Mouse (Mus musculus) left cerebral cortex, adult 8-10 months (tissue): ENCODE measurements around the gene Nipal3. TPM values are rescaled to one million over a fixed set of nuclear protein-coding genes. Genes with fewer than 3 reads are reported as not detected.

Experiments
- DNase-seq, 2 experiments: peaks; one replicate each; pipeline ENCODE4 v3.0.0; 2022; ENCODE audit warnings: low spot score in 2 of 2
- total RNA-seq, 4 experiments: library from RNA; stranded (reverse); gene quantifications; 2 replicates each; pipeline ENCODE4 v1.2.4; 2022

Gene Nipal3
- total RNA-seq, 4 experiments from 2014 or later, result 96.7 to 124 (median 114) TPM

DNA sequence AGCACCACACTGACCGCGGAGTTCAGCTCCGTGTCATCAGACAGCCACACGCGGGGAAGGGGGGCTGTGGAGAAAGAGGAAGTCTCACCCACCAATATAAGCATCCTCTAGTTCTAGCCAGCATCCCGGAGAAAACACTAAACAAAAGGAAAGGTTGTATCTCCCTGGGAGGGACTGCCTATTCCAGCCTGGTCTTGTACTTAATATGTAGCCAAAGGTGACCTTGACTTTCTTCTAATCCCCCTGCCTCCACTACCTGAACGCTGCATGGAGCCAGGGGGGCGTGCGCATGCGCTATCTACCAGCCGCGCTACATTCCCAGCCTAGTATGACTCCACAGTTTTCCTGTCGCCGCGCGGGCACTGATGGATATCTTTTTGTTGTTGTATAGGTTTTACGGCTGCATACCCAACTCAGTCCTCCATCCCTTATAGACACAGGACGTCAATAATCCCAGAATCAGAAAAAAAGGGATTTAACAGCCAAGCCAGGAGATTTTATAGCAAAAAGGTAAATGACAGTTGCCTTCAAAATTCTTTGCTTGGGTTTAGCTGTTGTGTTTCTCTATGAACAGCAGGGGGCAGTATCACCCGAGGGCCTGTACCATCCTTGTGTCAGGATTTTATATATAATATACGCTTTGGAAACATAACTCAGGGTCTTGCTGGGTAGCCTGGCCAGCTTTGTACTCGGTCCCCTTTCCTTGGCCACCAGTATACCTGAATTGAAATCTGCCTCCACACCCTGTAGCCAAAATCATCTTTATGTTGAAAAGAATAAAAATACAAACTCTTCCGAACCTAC is 12.9 kb upstream of the Nipal3 start:
- peak; percentile 43 to 54 for DNase-seq

DNA sequence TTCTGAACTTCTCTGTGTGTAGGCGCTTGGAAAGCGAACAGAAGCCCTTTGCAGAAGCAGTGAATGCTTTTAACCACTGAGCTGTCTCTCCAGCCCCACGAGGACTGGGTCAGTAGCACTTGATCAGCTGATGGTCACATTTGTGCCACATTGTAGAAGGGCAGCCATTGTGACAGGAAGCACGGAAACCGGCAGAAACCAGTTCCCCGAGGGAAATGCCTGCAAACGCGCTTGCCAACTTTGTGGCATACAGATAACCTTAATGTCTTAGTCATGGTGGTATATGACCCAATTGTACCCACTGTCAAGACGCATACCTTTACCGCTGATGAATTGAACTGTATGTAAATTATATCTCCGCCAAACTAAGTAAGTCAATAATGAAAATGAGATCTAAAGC is 11.0 kb upstream of the Nipal3 start:
- DNase-seq, result no peak

DNA sequence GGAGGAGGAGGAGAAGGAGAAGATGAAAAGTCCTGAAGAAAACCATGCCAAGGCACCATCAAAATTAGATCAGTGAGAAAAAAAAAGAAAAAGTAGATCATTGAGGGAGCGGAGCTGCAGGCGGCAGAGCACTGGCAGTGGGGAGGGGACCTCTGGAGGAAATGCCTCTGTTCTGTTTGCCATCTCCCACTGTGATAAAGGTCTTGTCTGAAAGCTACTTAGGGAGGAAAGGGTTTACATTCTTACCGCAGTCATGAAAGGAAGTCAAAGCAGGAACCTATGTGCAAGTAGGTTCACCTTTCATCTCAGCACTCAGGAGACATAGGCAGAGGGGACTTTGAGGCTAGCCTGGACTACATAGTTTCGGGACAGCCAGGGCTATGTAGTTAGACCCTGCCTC is 6.7 kb upstream of the Nipal3 start:
- no peak for DNase-seq

DNA sequence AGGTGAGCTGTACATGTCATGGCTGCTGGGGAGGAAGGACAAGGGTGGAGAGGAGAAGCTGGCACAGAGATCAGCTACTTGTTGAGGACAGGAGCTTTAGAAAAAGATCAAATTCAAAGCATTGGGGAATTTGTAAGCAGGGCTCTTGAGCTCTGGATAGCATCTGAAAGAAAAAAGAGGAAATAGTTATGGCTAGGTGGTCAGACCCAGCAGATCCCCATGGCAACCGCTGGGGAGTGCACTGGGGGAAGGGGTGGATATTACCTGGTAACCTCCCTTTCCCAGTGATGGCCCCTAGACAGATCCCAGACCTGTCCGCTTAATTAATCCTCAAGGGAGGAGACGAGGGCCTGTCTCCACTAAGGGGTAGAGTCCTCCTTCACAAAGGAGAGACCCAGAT is 5.0 kb upstream of the Nipal3 start:
- DNase-seq, result no peak

DNA sequence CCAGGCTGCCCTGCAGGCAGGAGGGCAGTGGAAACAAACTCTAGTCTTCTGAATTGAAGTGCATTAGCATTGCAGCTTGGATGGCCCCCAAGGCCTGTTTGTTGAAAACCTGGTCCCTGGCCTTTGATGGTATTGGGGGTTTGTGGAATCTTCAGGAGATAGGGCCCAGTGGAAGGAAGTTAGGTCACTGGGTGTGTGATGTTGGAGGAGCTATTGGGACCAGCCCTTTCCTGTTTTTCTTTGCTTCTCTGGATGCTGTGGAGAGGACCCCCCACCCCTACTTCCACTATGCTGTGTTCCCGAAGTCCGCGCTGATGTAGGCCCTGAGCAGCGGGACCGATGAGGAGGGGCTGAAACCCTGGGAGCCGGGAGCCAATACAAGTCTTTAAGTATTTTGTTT is 3.3 kb upstream of the Nipal3 start:
- no peak for DNase-seq

DNA sequence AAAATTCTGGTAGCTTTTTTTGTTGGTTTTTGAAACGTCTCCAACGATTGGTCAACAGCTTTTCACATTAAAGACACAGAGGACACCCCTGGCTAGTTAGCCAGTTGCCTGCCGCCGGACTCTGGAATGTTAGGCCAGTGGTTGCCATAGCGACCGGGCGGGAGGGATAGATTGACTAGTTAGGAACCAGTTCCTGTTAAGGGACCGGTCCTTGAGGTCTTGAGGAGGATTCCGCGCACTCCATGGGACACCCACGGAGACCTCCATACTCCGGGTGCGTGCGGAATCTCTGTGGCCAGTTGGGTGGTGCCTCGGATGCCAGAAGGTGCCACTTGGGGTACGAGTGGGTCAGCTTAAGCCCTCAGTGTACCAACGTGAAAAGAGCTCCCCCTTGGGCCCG is 972 bp upstream of the Nipal3 start:
- DNase-seq, result peak in 1 of 2 experiments; percentile 20

DNA sequence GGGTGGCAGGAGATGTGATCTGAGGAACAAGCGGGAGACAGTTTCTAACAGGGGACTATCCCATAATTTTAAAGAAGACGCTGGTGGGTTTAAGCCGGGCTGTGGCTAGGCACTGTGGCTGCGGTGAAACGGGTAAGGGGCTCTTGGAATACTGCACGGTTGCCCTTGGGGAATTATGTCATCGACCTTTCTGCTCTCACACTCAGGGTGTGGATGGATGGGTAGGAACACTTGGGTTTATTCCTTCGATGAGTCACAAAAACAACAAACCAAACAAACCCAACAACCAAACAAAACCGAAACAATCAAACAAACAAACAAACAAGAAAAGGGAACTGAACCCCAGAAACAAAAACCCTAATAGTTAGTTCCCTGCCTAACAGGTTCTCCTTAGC is 556 bp upstream of the Nipal3 start:
- DNase-seq, result peak in 1 of 2 experiments; percentile 16

DNA sequence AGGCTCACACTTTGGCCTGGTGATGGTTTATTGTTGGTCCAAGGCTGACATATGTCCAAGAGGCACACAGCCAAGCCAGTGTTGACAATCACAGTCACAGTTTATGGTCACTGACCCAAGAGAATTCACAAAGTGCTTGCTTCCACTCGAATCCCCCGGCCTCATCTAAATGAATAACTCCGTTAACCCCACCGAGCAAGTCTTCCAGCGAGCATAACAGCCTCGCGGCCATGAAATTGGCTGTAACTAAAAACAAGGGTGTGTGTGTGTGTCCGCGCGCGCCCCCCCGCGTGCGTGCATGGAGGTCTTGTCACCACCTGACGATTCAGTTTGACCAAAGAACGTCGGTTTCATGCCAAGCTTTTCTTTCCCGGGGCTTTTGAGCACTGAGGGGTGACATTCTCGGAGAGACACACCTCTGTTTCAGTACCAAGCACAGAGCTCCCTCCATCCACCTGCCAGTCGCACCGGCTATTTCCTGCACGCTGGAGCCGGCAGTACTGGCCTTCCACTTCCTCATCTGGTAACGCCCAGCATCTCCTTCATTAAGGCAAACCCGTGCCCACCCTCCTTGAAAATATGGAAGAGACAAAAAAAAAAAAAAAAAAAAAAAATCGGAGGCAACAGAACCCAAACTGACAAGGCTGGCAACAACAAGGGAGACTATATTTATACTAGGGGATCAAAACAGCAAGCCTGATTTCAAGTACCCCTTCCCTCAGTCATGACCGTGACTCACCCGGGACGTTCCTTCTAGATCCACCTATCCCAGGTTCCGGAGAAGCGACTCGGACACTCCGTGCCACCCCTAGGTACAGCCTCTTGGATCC is 932 bp downstream of the Nipal3 start:
- DNase-seq, result peak; percentile 31 to 47

DNA sequence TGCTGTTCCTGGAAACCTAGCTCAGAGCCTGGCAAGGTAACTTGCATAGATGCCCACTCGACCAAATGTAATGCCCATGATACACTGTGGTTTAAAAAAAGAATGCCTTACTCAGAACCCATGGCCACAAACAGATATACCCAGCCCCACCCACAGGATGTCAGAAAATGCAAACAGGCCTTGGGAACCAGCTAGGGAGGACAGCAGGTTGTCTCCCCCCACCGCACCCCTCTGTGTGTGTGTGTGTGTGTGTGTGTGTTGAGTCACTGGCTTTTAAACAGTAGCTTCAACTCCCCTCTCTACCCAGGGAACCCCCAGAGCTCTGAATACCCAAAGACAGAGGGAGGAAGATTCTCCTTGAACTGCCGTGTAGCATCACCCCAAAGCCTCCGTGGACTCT is 1.6 kb downstream of the Nipal3 start:
- no peak for DNase-seq

DNA sequence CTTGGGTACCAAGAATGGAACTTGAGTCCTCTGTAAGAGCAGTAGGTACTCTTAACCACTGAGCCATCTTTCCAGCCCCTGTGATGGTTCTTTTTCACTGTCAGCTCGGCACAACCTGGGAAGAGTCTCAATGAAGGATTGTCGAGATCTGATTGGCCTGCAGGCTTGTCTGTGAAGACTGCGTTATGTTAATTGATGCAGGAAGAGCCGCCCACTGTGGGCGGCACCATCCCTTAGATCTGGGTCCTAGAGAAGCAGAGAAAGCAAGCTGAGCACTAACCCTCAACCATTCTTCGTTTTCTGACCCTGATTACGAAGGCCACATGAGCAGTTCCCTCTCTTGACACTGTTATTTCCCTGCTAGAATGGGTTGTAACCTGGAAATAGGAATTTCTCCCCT is 5.6 kb downstream of the Nipal3 start:
- DNase-seq, result no peak

DNA sequence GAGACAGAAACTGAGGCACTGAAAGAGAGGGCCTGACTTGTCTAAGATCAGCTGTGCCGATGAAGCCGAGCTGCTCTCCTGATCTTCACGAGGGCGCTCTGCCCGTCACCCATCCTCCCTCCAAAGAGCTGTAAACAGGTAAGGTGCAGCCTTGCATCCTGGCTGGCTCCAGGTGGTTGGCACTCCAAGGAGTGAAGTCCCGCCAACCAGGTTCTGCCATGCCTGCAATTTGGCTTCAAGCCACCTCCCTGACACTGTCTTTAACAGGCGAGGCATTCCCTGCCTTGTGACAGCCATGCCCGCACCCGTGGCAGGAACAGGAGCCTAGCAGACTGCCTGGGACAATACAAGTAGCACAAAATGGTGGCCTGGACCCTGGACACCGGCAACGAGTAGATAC is 8.5 kb downstream of the Nipal3 start:
- no peak for DNase-seq

DNA sequence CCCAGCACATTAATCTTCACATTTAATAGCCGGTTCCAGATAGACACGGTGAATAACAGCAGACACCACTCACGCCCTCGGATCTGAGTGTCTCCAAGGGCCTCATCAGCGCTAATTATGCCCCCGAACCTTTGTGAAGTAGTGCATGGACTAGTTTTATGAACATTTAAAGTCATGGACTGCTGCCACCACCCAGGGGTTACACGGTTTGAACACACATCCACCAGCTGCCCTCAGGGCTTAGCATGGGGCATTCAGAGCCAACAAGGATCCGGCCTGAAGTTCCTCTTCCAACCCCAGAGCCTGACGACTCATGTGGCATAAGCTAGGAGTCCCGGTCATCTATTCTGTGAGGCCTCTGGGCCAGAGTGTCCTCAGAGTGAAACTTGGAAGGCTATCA is 9.8 kb downstream of the Nipal3 start:
- DNase-seq, result no peak

DNA sequence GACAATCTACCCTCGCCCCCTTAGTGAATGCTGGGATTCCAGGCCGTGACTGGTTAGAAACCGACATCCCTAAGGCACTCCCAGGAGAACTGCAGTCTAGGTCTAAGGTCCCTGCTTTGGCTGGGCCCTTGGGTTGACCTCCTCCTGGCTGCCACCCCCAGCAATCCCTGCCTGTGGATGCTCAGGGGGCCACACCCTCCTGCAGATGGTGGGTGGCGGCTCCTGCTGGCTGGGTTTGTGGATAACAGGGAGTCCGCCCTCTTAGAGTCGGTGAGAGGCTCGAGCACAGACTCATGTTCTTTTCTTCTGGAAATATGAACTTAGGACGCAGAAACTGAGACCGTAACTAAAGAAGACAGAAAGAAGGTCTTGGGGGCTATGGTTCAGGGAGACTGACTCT is 14.5 kb downstream of the Nipal3 start:
- DNase-seq, result no peak

DNA sequence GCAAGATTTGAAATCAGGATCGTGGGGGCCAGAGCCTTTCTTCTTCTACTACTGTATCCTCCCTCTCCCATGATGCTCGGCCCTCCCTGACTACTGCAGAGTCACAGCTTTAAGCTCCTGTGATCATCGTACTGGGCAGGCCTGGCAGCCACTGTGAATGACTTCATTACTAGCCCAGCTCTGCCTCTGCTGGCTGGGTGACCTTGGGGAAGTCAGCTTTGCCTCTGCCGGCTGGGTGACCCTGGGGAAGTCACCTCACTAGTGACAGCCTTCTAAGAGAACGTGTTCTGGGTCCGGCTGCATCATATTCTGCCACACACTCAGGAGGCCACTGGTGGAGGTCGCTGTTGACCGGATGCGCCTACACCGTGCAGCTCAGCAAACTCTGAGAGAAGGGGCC is 17.0 kb downstream of the Nipal3 start:
- no peak for DNase-seq

DNA sequence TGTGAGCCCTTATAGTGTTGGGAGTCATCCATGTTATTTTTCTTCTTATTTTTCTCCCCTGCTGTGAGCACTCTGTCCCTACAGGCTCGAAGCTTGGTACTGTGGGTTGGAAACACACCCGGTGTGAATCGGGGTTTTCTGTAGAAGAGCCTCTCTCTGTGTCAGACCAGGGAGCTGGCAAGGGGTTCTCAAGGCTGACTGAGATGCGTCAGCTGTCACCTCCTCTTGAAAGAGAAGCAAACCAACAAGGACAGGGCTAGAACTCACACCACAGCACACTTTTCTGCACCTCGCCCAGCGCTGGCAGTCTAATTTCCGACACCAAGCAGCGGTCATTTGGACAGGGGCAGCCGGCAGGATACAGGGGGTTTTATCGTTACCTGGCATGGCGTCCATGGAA is 31.4 kb downstream of the Nipal3 start:
- DNase-seq, result no peak

DNA sequence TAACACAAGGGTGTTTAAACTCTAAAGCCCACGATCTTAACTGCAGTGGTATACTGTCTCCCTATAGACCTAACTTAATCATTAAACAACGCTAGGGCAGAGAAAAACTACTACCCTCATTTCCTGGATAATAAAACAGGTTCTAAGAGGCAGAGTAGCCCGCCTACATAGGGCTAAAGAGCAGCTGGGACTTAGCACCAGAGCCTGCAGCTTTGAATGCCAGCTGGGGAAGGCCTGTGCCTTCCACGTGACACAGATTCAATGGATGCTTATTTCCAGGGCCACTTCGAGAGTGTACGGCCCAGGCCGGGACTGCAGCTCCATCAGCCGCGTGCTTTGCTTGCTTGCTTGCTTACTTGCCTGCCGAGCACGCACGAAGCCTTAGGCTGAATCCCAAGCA is 41.3 kb downstream of the Nipal3 start:
- DNase-seq, result no peak

DNA sequence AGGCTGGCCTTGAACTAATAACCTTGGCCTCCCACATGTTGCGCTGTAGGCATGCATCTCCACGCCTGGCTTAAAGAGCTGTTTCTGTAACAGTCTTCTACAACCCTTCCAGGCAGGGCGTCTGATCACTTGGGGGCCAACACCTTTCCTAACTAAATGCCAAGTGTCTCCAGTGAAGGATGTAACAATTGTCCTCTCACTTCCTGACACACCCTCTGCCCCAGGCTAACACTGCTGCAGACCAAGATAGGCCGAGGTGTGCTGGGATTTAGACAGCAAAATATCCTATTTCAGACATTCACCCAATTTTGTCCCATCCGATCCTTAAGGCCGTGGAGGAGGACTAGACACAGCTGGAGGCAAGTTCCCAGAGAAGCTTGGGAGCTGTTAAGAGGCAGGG is 41.7 kb downstream of the Nipal3 start:
- no peak for DNase-seq

DNA sequence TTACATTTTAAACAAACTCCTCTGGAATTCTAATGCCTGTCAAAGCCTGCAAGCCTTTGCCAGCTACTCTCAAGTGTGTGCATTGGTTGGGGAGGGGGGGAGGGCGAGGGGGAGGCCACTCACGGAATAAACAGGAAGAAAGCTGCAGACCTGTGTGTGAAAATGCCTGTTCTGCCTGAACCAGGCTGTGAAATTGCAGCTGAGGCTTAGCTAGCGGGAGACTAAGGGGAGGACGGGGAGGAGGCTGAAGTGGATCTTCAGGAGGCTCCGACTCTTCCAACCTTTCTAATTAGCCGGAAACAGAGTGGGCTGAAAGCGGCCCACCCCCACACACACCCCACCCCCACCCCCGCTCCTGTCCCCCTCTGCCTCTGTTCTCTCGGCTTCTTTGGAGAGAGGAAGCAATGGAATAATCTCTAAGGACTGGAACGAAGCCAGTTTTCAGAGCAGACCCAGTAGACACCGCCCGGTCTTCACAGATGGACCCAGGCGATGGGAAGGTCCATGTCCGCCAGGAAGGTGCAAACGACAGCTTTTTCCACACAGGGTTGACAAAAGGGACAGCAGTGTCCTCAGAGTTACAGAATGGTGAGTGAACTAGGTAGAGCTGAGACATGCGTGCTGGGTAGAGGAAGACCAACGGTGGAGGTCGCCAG is 43.4 kb downstream of the Nipal3 start:
- DNase-seq, result no peak

DNA sequence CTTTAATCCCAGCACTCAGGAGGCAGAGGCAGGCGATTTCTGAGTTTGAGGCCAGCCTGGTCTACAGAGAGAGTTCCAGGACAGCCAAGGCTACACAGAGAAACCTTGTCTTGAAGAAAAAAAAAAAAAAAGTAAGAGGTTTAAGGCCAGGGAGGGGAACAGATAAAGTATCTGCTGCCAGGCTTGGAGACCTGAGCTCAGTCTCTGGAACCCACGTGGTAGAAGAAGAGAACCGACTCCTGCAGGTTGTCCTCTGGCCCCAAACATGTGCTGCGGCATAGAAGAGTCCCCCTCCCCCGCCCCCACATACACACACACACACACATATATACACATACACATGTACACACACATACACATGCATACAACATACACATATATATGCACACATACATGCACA is 52.4 kb downstream of the Nipal3 start:
- DNase-seq, result no peak

DNA sequence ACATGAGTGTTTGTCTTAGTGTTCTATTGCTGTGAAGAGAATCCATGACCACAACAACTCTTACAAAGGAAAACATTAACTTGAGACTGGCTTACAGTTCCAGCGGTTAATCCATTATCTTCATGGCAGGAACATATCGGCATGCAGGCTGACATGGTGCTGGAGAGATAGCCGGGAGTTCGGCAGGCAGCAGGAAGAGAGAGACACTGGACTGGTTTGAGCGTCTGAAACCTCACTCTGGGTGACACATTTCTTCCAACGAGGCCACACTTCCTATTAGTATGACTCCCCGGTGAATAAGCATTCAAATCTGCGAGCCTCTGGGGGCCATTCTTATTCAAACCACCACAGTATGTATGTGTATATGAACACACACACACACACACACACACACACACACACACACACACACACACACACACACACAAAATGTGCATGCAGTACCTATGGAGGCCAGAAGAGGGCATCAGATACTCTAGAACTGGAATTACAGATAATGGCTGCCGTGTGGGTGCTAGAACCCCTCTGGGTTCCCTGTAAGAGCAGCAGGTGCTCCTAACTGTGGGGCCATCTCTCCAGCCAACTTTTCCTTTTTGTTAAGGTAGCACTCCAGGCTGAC is 54.8 kb downstream of the Nipal3 start:
- DNase-seq, result no peak

DNA sequence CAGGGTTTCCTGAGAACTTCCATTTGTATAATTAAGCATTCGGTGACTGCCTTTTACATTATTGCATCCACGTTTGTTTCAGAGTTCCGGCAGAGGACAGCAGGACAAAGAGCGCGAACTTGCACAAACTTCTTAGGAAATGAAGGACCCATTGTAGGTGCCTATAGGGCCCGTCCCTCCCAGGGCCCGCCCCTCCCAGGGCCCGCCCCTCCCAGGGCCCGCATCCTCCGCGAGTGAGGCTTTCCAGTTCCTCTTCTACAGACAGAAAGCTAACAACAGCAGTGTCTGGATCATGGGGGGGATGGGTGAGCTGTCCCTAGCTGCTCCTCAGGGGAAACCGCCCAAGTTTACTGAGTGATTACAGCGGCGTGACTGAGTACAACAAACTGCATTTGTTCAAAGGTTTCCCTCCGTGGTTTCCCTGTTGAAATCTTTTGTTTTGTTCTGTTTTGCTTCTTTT is 55.6 kb downstream of the Nipal3 start:
- DNase-seq, result no peak

DNA sequence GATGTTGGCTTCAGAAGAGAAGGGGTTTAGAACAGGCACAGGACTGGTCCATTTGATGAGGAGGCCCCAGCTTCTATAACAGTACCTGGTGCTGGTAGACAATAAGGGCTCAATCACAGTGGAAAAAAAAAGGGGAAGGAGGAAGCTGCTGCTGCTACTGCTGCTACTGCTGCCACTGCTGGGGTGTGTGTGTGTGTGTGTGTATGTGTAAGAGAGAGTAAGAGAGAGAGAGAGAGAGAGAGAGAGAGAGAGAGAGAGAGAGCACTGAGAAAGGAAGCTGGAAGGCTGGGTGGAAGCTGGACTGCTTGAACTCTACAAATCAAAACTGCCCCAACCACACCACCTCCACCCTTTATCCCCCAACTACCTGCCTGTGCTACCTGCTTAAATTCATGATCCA is 56.9 kb downstream of the Nipal3 start:
- DNase-seq, result no peak
